Mouse (Mus musculus): Measurements from ENCODE around the gene Mtmr2. TPM values are rescaled to one million over a fixed set of nuclear protein-coding genes. Genes with fewer than 3 reads are reported as not detected.
"Not testable (repeated sequence)": the region's sequence is repeated elsewhere in the genome, so short reads cannot be mapped to it uniquely, and the experiment has no call there.

The Mtmr2 gene
- 53.2 and 54.6 TPM in 2 replicates for polyA plus RNA-seq (2015; fragmentation: Nextera tagmentation; extraction: Ambion mirVana)

DNA sequence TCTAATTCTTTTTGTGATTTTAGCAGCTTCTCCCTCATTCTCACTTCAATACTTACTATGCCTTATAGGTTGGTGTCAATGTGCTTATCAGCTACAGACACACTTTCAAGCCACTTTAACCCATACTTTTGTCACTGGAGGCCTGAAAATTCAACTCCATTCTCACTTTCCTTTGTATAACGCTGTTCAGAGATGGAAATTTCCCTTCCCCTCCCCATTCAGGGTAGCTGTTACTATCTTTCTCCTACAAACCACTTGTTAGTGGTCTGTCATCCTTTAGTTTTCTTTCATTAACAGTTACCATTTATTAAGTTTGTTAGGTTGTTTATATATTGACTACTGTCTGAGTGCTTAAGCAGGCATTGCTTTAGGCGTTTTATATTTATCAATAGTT is at the start of gene Mtmr2:
Mtmr2 (plus strand) TSS at position 7 of the 394 bp plus-strand sequence.
- H3K4me1 ChIP-seq = peaks cover 17% of the 10 kb centered on the region
- peak within 1 kb of the TSS; percentile 65 for H3K4me3 ChIP-seq
- no peaks in the 10 kb centered on the region for H3K9me3 ChIP-seq
- no peaks in the 10 kb centered on the region for H3K27me3 ChIP-seq (replicated peaks)
- peak within 1 kb of the TSS; percentile 63 for H3K4me2 ChIP-seq
- 41% methylated on average over 2 of the region's 2 CpGs for WGBS
- H3K27ac ChIP-seq = peak within 1 kb of the TSS; percentile 85
- H3K36me3 ChIP-seq (replicated peaks) = no peaks in the 10 kb centered on the region
- peak within 1 kb of the TSS; percentile 90 for H3K9ac ChIP-seq
- 0 out of 2 replicates have a peak, but pooled peaks have one; percentile 0 for ATAC-seq (replicated peaks)

DNA sequence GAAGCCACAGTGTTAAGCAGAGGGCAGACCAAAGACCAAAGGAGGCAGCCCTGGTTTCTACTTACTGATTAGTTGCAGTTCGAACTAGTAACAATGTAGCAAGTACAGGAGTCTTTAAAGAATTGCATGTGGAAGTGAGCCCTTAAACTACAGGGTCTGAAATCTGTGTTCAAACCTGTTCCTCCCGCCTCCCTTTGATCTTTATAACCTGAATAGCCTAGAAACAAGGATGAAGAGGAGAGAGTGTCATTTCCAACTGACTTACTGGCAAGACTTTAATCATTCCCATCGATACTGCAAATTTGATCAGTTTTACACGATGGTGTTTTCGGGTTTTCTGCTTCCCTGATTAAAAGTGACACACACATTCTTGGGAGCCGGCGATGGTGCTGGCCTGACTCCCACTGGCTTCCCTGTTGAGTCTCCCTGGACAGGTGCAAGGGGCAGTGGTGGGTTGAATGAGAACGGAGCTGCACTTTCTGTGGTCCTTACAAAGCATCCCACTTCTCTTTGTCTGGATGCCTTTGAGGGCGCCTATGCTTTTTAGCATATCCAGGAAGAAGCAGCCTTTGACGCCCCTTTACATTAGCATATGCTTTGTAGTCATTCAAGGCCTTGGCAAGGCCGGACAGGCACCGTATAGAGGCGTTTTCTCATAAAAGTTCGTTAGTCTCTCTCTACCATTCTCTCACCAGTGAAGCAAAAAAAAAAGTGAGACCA is 49.0 kb upstream of the Mtmr2 start:
- peak; percentile 85 for ATAC-seq (replicated peaks)
- Histone ChIP-seq H3K4me3 (no peak overlapping the region), H3K9ac (no peak overlapping the region), H3K4me2 (no peak overlapping the region), H3K27me3 (replicated peaks) (no peaks in the 10 kb centered on the region), H3K27ac (peak overlapping the region; percentile 60; the same call in 1 of the 2 replicates), H3K4me1 (peaks cover 6% of the 10 kb centered on the region), H3K9me3 (no peaks in the 10 kb centered on the region), H3K36me3 (replicated peaks) (no peaks in the 10 kb centered on the region)
- WGBS = 16% methylated on average over 14 of the region's 14 CpGs

DNA sequence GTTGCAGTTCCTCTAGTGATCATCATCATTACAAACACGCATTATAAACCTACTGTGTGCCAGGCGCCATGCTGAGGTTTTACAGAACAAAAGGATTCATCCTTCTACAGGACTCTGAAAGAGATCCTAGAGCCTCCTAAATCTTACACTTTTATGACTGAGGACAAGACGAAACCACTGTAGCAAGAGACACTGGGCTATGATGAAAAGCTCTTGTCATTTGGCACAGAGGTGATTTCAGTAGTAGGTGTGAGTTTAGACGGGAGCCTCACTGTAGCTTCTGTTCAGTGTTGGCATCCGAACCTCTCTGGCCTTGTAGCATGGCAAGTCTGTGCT is 48.5 kb upstream of the Mtmr2 start:
- Histone ChIP-seq H3K4me3 (no peak overlapping the region), H3K27me3 (replicated peaks) (no peaks in the 10 kb centered on the region), H3K4me2 (no peak overlapping the region), H3K9me3 (no peaks in the 10 kb centered on the region), H3K36me3 (replicated peaks) (no peaks in the 10 kb centered on the region), H3K27ac (0 out of 2 replicates have a peak overlapping the region, but pooled peaks have one; percentile 57), H3K4me1 (peaks cover 6% of the 10 kb centered on the region), H3K9ac (no peak overlapping the region)
- ATAC-seq (replicated peaks) = peak; percentile 25; the same call in 1 of the 2 replicates
- WGBS = 32% methylated on average over 5 of the region's 5 CpGs

DNA sequence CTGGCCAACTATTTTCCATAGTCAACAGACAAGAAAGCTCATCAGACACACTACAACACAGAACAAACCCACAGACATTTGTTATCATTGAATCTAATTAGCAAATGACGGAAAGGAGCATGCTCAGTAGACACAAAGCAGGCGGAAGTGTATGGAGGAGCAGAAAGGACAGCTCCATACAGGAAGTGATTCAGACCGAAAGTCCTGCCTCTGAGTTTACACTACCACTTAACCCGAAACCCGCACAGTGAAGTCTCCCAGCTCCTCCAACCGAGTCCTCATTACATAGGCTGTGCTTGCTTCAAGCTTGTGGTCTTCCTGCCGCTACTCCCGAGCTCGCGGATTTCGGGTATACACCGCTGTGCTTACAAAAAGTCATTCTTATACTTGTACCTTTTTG is 46.4 kb upstream of the Mtmr2 start:
- H3K9ac ChIP-seq = no peak overlapping the region
- H3K9me3 ChIP-seq = no peaks in the 10 kb centered on the region
- no peak overlapping the region for H3K4me3 ChIP-seq
- 95% methylated on average over 12 of the region's 12 CpGs for WGBS
- no peak overlapping the region for H3K27ac ChIP-seq
- H3K36me3 ChIP-seq (replicated peaks) = no peaks in the 10 kb centered on the region
- H3K27me3 ChIP-seq (replicated peaks) = no peaks in the 10 kb centered on the region
- no peak for ATAC-seq (replicated peaks)
- no peak overlapping the region for H3K4me2 ChIP-seq
- H3K4me1 ChIP-seq = peaks cover 6% of the 10 kb centered on the region

DNA sequence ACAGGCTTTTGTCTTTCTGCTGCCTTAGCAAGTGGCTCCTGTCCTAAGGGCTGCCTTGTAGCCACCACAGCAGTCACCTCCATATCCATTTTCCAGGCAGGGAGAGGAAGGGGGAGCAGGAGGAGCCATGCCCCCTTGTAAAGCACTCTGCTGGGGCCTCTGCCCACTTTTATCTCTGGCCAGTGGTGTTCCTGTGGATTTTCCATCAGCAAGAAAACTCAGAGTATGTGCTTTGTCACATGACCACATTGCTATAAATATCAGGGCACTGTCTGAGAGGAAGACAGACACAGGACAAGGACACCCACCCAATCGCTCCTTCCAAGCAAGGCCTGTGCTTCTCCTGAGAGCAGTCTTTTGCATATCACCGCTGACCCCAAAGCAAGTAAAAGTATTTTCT is 45.1 kb upstream of the Mtmr2 start:
- H3K27me3 ChIP-seq (replicated peaks) = no peaks in the 10 kb centered on the region
- H3K27ac ChIP-seq = no peak overlapping the region
- ATAC-seq (replicated peaks) = no peak
- H3K9ac ChIP-seq = no peak overlapping the region
- 96% methylated on average over 2 of the region's 2 CpGs for WGBS
- no peaks in the 10 kb centered on the region for H3K9me3 ChIP-seq
- no peaks in the 10 kb centered on the region for H3K36me3 ChIP-seq (replicated peaks)
- H3K4me1 ChIP-seq = peaks cover 6% of the 10 kb centered on the region
- H3K4me2 ChIP-seq = no peak overlapping the region
- H3K4me3 ChIP-seq = no peak overlapping the region

DNA sequence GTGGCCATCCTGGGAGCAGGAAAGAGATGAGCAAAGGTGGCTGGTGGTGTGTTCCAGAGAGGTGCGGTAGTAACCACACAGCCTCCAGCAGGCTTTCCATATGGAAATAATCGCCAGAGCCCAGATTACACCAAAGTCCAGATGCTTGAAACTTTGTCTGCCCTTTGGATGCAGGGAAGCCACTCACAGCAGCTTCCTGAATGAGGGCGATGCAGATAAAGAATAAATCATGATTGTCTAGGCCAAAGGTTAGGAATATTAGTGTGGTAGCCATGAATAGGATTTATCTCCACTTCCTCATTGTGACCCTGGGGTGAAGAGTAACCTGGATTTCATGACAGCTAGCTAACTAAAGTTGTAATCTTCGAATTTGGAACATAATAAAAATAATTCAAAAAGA is 43.3 kb upstream of the Mtmr2 start:
- WGBS = 88% methylated on average over 4 of the region's 4 CpGs
- no peaks in the 10 kb centered on the region for H3K9me3 ChIP-seq
- H3K9ac ChIP-seq = no peak overlapping the region
- no peak overlapping the region for H3K27ac ChIP-seq
- ATAC-seq (replicated peaks) = no peak
- H3K36me3 ChIP-seq (replicated peaks) = no peaks in the 10 kb centered on the region
- no peak overlapping the region for H3K4me3 ChIP-seq
- no peak overlapping the region for H3K4me2 ChIP-seq
- H3K4me1 ChIP-seq = no peaks in the 10 kb centered on the region
- H3K27me3 ChIP-seq (replicated peaks) = no peaks in the 10 kb centered on the region

DNA sequence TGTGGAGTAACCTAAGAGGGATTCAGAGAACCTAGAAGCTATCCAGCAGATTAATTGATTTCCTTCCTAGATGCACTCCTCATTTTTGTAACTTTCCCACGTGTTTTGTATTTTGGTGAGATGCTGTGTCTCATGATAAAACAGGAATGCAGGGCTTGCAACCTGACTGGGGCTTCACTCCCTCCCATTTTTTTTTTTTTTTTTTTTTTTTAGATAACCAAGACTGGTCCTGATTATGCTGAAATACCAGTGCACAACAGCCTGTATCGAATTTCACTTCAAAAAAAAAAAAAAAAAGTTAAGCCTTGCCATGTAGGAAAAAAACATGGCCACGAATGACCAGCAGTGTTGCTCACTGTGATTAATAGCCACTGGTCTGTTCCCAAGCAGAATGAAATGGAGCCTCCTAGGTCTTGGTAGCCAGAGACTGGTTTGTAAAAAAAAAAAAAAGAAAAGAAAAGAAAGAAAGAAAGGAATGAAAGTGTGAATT is 41.1 kb upstream of the Mtmr2 start:
- no peaks in the 10 kb centered on the region for H3K27me3 ChIP-seq (replicated peaks)
- no peak overlapping the region for H3K4me3 ChIP-seq
- no peak overlapping the region for H3K27ac ChIP-seq
- no peak overlapping the region for H3K4me2 ChIP-seq
- no peaks in the 10 kb centered on the region for H3K9me3 ChIP-seq
- H3K4me1 ChIP-seq = no peaks in the 10 kb centered on the region
- no peak for ATAC-seq (replicated peaks)
- no peak overlapping the region for H3K9ac ChIP-seq
- no peaks in the 10 kb centered on the region for H3K36me3 ChIP-seq (replicated peaks)
- 53% methylated on average over 3 of the region's 3 CpGs for WGBS

DNA sequence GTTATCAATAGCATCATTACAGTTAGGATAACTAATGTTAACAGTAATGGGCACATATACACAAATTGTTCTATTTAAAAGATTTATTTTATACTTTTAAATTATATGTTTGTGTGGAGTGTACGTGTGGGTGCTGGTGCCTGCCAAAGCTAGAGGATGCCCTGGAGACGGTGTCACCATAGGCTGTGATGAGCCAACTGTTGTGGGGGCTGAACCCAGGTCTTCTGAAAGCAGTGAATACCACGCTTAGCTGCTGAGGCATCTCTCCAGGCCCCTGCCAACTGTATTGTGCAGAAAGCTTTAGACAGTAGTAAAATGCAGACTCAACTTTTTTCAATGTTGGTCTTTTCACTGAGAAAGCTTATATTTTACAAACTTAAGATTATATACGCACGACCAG is 38.8 kb upstream of the Mtmr2 start:
- no peak for ATAC-seq (replicated peaks)
- Histone ChIP-seq H3K27ac (no peak overlapping the region), H3K4me2 (no peak overlapping the region), H3K9ac (no peak overlapping the region), H3K27me3 (replicated peaks) (no peaks in the 10 kb centered on the region), H3K4me3 (no peak overlapping the region), H3K4me1 (no peaks in the 10 kb centered on the region), H3K9me3 (no peaks in the 10 kb centered on the region), H3K36me3 (replicated peaks) (no peaks in the 10 kb centered on the region)
- 90% methylated on average over 5 of the region's 5 CpGs for whole genome bisulfite sequencing

DNA sequence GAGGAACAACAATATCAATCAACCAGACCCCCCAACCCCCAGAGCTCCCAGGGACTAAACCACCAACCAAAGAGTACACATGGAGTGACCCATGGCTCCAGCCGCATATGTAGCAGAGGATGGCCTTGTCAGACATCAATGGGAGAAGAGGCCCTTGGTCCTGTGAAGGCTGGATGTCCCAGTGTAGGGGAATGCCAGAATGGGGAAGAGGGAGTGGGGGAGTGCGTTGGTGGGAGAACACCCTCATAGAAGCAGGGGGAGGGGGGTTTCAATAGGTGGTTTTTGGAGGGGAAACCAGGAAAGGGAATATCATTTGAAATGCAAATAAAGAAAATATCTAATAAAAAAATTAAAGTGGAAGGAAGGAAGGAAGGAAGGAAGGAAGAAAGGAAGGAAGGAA is 32.3 kb upstream of the Mtmr2 start:
- H3K4me2 ChIP-seq = peak overlapping the region; percentile 29; the same call in 1 of the 2 replicates
- H3K27me3 ChIP-seq (replicated peaks); H3K9ac ChIP-seq; ATAC-seq (replicated peaks); H3K36me3 ChIP-seq (replicated peaks); H3K4me3 ChIP-seq; H3K4me1 ChIP-seq; H3K27ac ChIP-seq; H3K9me3 ChIP-seq: not testable (repeated sequence)
- 76% methylated on average over 2 of the region's 2 CpGs for WGBS

DNA sequence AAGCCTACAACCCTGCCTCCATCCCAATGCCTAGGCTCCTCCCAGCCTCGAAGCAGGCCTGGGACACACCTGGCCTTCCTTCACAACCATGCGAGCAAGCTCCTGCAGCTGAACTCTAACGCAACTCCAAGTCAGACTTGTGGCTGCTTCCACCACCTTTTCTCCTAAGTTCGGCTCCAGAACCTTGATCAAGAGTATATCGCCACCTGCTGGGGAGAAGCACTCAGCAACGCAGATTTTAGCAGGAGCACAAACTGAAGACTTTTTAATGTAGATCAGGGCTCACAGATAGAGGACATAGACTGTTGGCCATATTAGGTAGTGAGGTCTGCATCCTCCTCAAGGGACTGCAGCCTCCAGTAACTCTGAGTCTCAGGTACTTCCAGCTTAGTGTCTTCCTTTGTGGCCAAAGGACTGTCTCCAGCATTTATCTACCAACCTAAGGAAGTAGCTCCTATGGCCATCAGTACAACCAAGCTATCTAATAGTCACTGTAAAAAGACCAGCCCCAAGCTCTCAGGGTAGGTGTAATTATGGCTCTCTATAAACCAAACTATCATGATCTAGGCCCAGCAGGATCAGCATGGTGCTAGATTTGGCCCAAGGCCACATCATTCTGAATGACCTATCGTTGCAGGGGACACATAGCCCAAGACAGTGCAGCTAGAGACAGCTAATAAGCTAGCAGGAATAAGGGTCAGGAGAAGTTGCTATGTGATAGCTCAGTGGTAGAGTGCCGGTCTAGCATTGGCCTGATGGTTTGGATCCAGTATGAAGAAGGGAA is 31.7 kb upstream of the Mtmr2 start:
- ATAC-seq (replicated peaks) = peak; percentile 86
- Histone ChIP-seq H3K4me1 (no peaks in the 10 kb centered on the region), H3K4me3 (no peak overlapping the region), H3K36me3 (replicated peaks) (no peaks in the 10 kb centered on the region), H3K27ac (no peak overlapping the region), H3K27me3 (replicated peaks) (no peaks in the 10 kb centered on the region; the same call in 1 of the 2 replicates), H3K4me2 (peak overlapping the region; percentile 29; the same call in 1 of the 2 replicates), H3K9me3 (no peaks in the 10 kb centered on the region), H3K9ac (no peak overlapping the region)
- WGBS = 24% methylated on average over 8 of the region's 8 CpGs

DNA sequence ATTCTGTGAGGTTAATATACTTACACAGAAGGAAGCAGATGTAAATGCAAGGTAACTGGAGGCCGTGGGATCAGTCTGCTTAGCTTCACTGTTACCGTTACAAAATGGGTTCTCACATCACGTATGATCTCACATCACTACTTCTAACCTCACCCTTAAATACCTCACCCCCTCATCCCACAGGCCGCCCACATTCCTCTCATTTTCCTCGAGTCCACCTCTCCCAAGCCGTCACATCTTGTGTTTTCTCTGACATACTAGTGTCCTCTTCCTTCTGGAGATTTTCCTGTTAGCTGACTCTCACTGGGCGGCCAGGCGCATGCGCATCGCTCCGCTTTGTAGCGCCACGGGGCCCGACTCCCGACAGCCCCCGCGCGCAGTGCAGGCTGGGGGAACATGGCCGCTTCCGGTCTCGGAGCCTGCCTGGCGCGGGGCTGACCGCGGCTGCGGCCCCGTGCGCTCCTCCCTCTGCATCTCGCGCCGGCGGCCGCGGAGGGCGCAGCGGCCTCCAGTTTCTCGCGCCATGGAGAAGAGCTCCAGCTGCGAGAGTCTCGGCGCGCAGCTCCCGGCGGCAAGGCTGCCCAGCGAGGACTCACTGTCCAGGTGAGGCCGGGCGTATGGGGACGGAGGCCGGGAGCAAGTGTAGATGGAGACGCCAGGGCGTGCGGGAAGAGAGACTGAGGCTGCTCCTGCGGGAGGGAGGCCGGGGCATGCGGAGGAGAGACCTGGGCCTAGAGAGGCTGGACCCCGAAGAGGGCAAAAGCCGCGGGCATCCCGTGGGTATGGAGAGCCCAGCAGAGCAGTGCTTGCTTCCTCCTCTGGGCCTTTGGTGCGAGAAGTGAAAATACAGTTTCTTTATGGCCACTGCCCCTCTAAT is 826 bp downstream of the Mtmr2 start:
- H3K9ac ChIP-seq = peak overlapping the region; percentile 90
- peak; percentile 100 for ATAC-seq (replicated peaks)
- no peaks in the 10 kb centered on the region for H3K9me3 ChIP-seq
- H3K4me3 ChIP-seq = peak overlapping the region; percentile 65
- H3K4me1 ChIP-seq = peaks cover 17% of the 10 kb centered on the region
- no peaks in the 10 kb centered on the region for H3K27me3 ChIP-seq (replicated peaks)
- WGBS = under 1% methylated on average over 60 of the region's 60 CpGs
- H3K36me3 ChIP-seq (replicated peaks) = no peaks in the 10 kb centered on the region
- peak overlapping the region; percentile 63 for H3K4me2 ChIP-seq
- H3K27ac ChIP-seq = peak overlapping the region; percentile 85

DNA sequence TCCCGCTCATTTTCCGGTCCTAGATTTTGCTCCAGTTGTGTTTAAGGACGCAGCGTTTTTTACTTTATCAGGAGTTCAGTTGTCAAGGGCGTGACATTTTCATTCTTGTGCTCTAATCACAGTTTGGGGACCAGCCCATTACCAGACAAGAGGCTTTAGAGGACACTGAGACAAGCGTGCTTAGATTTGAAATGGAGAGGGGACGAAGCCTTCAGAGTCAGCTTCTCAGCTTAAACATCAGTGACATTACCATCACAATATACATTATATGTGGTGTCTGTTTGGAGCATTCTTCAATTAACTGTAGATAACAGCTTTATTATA is 1.4 kb downstream of the Mtmr2 start:
- 3% methylated on average over 7 of the region's 7 CpGs for WGBS
- Histone ChIP-seq H3K4me3 (peak overlapping the region; percentile 65), H3K36me3 (replicated peaks) (no peaks in the 10 kb centered on the region), H3K27me3 (replicated peaks) (no peaks in the 10 kb centered on the region), H3K27ac (peak overlapping the region; percentile 85), H3K9ac (peak overlapping the region; percentile 90), H3K4me2 (peak overlapping the region; percentile 63), H3K9me3 (no peaks in the 10 kb centered on the region), H3K4me1 (peaks cover 17% of the 10 kb centered on the region)
- ATAC-seq (replicated peaks) = 0 out of 2 replicates have a peak, but pooled peaks have one; percentile 0

Data from midbrain, embryonic 15.5 days (tissue).